Mouse (Mus musculus) megakaryocyte, embryonic 14.5 days (primary cell): ENCODE data around the gene Snrnp35. TPM values are rescaled to one million over a fixed set of nuclear protein-coding genes. Genes with fewer than 3 reads are reported as not detected.
A peak's percentile ranks its signal among the peaks of the same experiment; 100 is the strongest.

Experiments used
- H3K27me3 ChIP-seq: replicated peaks from 2 replicates; pipeline ENCODE3; 2012; ENCODE audit warnings: inconsistent platforms
- H3K36me3 ChIP-seq: replicated peaks from 2 replicates; pipeline ENCODE3; 2012; ENCODE audit warnings: low read length, inconsistent platforms, mixed read lengths
- H3K4me1 ChIP-seq: 2 replicates; pipeline ENCODE4 v1.6.1; 2012; ENCODE audit warnings: inconsistent platforms
- H3K4me3 ChIP-seq: replicated peaks from 2 replicates; pipeline ENCODE3; 2012; ENCODE audit warnings: moderate library complexity, mild to moderate bottlenecking, inconsistent platforms
- H3K9me3 ChIP-seq: 2 replicates; pipeline ENCODE4 v1.6.1; 2012; ENCODE audit warnings: inconsistent platforms
- FLI1 ChIP-seq: IDR thresholded peaks from 2 replicates; pipeline ENCODE4 v1.6.1; 2012; ENCODE audit warnings: low read length, inconsistent platforms, mixed read lengths
- GATA1 ChIP-seq: IDR thresholded peaks from 3 replicates; pipeline ENCODE4 v1.6.1; 2012; ENCODE audit warnings: mixed read lengths, low read length, inconsistent platforms, borderline replicate concordance
- polyA plus RNA-seq: library from polyadenylated mRNA; stranded (reverse); fragments of >175 nt; gene quantifications from 2 replicates; pipeline ENCODE4 v1.2.3, GENCODE M21; 2012; ENCODE audit warnings: low replicate concordance; ENCODE audit not compliant: insufficient read depth

Gene Snrnp35
- polyA plus RNA-seq, 1 experiment: 27.1 TPM

DNA sequence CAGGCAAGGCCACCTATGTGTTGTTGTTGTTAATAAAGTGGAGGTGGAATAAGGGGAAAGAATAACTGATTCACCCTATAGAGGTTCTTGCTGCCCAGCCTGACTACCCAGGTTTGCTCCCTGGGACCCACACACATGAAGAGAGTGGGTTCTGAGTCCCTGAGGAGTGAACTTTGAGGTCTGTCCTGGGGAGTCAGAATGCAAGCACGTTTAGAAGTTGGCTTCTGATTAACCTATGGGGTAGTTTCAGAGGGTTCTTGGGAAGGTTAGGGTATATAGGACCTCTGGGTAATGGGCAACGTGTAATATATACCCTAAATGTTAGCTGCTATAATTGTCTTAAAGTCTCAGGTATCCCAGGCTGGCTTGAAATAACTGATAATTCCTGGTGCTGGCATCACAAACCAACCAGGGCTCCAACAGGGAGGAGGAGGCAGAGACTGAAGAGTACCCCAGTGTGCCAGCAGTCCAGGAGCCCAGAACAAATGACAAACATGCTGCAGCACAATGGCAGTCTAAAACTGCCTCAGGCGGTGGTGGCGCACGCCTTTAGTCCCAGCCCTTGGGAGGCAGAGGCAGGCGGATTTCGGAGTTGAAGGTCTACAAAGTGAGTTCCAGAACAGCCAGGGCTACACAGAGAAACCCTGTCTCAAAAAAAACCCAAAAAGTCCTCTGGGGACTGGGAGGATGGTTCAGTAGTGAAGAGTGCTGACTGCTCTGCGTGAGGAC lies 20.5 kb upstream of the Snrnp35 start:
- H3K27me3 ChIP-seq: no peaks in the 10 kb centered on the region
- peaks cover 9% of the 10 kb centered on the region for H3K4me1 ChIP-seq
- H3K36me3 ChIP-seq: peaks cover 90% of the 10 kb centered on the region
- TF ChIP-seq FLI1 (no peak), GATA1 (no peak)
- no peaks in the 10 kb centered on the region for H3K9me3 ChIP-seq
- no peak overlapping the region for H3K4me3 ChIP-seq

DNA sequence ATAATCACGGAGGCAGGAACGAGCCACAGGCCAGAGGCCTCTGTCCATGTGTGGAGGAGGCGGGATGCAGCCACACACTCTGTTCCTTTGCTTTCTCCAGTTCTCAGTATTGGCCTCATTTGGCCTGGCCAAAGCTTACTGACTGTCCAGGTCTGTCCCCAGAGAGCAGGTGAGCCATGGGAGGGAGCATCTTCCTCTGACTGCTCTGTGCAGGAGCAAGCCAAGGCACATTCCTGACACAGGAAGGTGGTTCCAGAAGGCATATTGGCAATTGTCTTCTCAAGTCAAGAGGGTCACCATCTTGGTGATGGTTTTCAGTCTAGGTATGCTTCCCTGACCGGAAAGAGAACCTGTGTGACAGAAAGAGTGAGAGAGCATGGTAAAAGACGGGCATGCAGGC lies 19.5 kb upstream of the Snrnp35 start:
- H3K4me3 ChIP-seq: no peak overlapping the region

DNA sequence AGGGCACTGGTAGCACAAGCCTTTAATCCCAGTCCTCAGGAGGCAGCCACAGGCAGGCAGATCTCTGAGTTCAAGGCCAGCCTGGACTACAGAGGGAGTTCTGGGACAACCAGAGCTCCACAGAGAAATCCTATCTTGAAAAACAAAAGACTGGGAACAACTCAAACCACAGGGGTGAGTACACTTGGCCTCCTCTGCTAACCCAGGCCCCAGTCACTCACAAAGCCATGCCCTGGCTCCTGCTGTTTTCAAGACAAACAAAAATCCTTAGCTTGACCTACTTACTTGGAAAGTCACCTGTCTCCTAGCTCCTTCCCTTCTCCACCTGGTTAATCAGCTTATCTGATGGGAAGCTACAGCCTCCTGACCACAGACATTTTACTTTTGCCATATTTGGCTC lies 18.0 kb upstream of the Snrnp35 start:
- Histone ChIP-seq H3K27me3 (no peaks in the 10 kb centered on the region), H3K36me3 (peaks cover 90% of the 10 kb centered on the region), H3K4me3 (no peak overlapping the region), H3K4me1 (peaks cover 26% of the 10 kb centered on the region), H3K9me3 (no peaks in the 10 kb centered on the region)
- TF ChIP-seq GATA1 (no peak), FLI1 (no peak)

More for the DNA sequence above, 19.5 kb upstream of the Snrnp35 start:
- no peak for TF ChIP-seq GATA1
- no peak for TF ChIP-seq FLI1
- H3K36me3 ChIP-seq: peaks cover 90% of the 10 kb centered on the region
- no peaks in the 10 kb centered on the region for H3K27me3 ChIP-seq
- no peaks in the 10 kb centered on the region for H3K9me3 ChIP-seq
- H3K4me1 ChIP-seq: peaks cover 19% of the 10 kb centered on the region

DNA sequence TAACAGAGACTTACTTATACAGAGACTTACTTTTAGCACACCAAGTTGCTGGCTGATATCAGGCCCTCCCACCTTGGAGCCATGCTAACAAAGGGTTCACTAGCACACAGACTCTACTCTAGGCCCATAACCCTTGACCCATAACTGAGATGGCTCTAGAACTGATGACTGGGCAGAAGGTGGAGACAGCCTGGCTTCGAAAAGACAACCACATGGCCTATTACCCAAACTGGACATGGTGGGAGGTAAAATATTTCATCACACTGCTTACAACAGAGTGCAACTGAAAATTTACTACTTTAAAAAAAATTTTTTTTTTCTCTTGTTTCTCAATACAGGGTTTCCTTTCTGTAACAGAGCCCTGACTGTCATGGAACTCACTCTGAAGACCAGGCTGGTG lies 15.2 kb upstream of the Snrnp35 start:
- no peaks in the 10 kb centered on the region for H3K27me3 ChIP-seq
- H3K9me3 ChIP-seq: no peaks in the 10 kb centered on the region
- H3K4me3 ChIP-seq: peak overlapping the region; percentile 33
- H3K36me3 ChIP-seq: peaks cover 81% of the 10 kb centered on the region
- peaks cover 36% of the 10 kb centered on the region for H3K4me1 ChIP-seq
- TF ChIP-seq GATA1 (no peak), FLI1 (no peak)

DNA sequence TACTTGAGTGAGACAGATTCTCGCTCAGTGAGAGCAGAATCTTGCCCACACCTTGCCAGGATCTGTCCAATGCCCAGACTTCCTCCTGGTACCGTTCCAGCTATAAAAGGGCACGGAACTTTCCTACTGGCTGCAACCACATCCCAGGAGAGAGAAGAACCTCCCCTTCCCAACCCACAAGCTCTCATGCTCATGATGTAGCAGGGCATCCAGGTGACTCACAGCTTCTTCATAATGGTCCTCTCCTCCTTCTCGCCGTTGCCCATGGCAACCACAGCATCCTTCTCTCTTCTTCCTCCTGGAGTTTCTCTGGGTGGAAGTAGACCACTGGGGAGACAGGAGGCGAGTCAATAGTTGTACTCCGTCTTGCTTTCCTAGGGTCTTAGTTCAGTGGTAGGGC lies 14.6 kb upstream of the Snrnp35 start:
- Histone ChIP-seq H3K9me3 (no peaks in the 10 kb centered on the region), H3K27me3 (no peaks in the 10 kb centered on the region), H3K4me1 (peaks cover 41% of the 10 kb centered on the region), H3K4me3 (no peak overlapping the region), H3K36me3 (peaks cover 79% of the 10 kb centered on the region)
- TF ChIP-seq FLI1 (no peak), GATA1 (no peak)

DNA sequence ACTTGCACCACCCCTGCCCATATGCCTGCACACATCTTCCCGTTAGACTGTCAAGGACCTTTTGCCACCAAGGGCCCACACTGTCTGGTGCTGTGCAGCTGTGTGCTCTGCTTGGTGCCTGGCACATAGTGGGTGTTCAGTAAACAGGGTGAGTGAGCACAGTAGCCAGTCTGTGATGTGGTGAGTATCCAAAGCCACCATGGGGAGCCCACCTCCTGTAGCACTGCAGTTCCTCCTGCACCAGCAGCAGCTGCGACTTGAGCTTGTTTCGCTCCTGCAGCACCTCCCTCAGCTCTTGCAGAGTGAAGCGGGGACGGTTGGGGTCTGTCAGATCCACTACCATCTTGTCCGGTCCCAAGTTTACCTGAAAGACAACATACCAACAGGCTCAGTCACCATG lies 13.4 kb upstream of the Snrnp35 start:
- H3K4me1 ChIP-seq: peaks cover 52% of the 10 kb centered on the region
- no peaks in the 10 kb centered on the region for H3K9me3 ChIP-seq
- H3K36me3 ChIP-seq: peaks cover 80% of the 10 kb centered on the region
- TF ChIP-seq FLI1 (no peak), GATA1 (no peak)
- no peaks in the 10 kb centered on the region for H3K27me3 ChIP-seq
- peak overlapping the region; percentile 35 for H3K4me3 ChIP-seq

DNA sequence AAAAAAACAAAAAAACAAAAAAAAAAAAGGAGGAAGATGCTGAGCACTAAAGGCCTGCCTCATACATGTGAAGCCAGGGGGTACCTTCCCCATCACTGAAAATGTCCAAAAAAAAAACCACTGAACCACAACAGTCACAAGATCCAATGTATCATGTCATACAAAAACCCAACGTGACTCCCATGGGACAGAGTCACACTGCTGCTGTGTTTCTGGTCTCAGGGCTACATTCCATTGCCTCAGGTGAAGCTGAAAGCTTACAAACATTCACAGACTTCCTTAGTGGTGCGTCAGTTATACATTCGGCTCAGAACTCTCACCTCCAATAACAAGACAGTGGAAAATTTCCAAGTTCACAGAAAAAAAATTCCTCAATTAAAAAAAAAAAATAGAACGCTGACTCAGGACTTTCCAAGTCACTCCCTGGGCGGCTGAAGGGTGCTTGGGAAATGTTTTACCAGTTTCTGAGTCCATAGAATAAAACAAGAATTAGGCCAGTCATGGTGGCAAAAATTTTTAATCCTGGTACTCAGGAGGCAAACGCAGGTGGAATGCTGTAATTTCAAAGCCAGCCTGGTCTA lies 12.3 kb upstream of the Snrnp35 start:
- H3K36me3 ChIP-seq: peaks cover 71% of the 10 kb centered on the region
- H3K4me3 ChIP-seq: no peak overlapping the region
- TF ChIP-seq FLI1 (no peak), GATA1 (no peak)
- no peaks in the 10 kb centered on the region for H3K9me3 ChIP-seq
- H3K27me3 ChIP-seq: no peaks in the 10 kb centered on the region
- peaks cover 62% of the 10 kb centered on the region for H3K4me1 ChIP-seq

DNA sequence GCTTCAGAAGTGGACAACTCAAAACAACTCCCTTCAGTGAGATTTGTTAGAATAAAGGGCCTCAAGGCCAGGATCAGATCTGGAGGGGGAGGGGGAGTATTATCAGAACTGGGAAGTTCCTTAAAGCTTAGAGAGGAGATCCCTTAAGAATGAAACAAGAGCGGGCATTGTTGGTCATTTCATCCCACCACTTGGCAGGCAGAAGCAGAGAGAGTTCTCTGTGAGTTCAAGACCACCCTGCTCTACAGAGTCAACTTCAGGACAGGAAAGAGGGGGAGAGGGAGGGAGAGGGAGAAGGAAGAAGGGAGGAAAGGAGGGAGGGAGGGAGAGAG lies 4.1 kb upstream of the Snrnp35 start:
- peak overlapping the region; percentile 99 for H3K4me3 ChIP-seq
- TF ChIP-seq FLI1 (no peak), GATA1 (no peak)
- H3K27me3 ChIP-seq: no peaks in the 10 kb centered on the region
- peaks cover 7% of the 10 kb centered on the region for H3K36me3 ChIP-seq
- peaks cover 65% of the 10 kb centered on the region for H3K4me1 ChIP-seq
- no peaks in the 10 kb centered on the region for H3K9me3 ChIP-seq

DNA sequence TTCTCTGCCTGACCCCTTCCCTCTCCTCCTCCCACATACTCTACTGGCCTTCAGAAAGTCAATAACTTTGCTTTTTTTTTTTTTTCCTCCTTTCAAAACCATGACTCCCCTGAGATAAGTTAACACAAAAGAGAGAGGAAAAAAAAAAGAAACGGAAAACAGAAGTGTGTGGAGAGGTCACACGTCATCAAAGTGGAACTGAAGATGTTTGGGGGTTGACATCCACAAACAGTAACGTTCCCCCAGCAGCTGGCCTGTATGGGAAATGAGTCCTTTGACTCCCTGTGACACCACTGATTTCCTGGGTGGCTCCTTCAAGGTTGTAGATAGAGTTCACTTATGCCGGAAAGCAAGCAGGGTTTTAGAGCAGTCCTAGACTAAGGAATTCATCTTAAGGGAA lies 2.8 kb upstream of the Snrnp35 start:
- peaks cover 67% of the 10 kb centered on the region for H3K4me1 ChIP-seq
- TF ChIP-seq FLI1 (no peak), GATA1 (no peak)
- H3K9me3 ChIP-seq: no peaks in the 10 kb centered on the region

DNA sequence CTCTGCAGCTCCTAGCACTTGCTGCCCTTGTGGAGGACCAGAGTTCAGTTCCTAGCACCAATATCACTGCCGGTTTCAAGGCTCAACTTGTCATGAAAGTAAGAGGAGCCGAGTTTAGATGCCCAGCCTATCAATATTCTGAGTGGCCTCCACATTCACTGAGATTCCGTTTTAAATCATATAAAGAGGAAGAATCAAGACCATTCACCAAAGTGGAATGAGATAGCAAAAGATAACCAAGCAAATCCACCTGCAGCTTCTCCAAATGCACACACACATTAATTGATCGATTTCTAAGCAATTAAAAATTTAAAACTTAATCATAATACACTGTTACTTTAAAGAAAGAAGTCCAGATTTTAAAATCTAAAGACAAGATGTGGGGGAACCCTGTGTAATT lies 1.2 kb upstream of the Snrnp35 start:
- Histone ChIP-seq H3K4me1 (peaks cover 64% of the 10 kb centered on the region), H3K36me3 (peaks cover 18% of the 10 kb centered on the region), H3K9me3 (no peaks in the 10 kb centered on the region), H3K4me3 (no peak overlapping the region), H3K27me3 (no peaks in the 10 kb centered on the region)
- no peak for TF ChIP-seq FLI1
- TF ChIP-seq GATA1: no peak

More for the DNA sequence above, 2.8 kb upstream of the Snrnp35 start:
- H3K36me3 ChIP-seq: peaks cover 7% of the 10 kb centered on the region
- no peaks in the 10 kb centered on the region for H3K27me3 ChIP-seq
- H3K4me3 ChIP-seq: no peak overlapping the region
